Mouse (Mus musculus): ENCODE results near the gene Elovl5. TPM values are rescaled to one million over a fixed set of nuclear protein-coding genes. Genes with fewer than 3 reads are reported as not detected.

Gene Elovl5
- total RNA-seq, 2 experiments from 2014 or later = 75.5 to 79.5 TPM

- intact Hi-C loops (cut with DNase I) = no loop called here
- no peak for DNase-seq (ENCODE audit: low spot score in 2 of 2)
Measured at GRCm38 (mm10) chr9:78013813-78014212, 96.6 kb downstream of the Elovl5 start.

GRCm38 (mm10) chr9:78015816-78016215 is 98.7 kb downstream of the Elovl5 start:
- DNase-seq (ENCODE audit: low spot score in 2 of 2) = no peak
- intact Hi-C loops (cut with DNase I) = no loop called here

GRCm38 (mm10) chr9:78016288-78016687 is 99.1 kb downstream of the Elovl5 start:
- intact Hi-C loops (cut with DNase I) = no loop called here
- no peak for DNase-seq (ENCODE audit: low spot score in 2 of 2)

GRCm38 (mm10) chr9:78021256-78021655 is 104.1 kb downstream of the Elovl5 start:
- intact Hi-C loops (cut with DNase I) = no loop called here
- no peak for DNase-seq (ENCODE audit: low spot score in 2 of 2)

- intact Hi-C loops (cut with DNase I) = no loop called here
- peak in 1 of 2 experiments; percentile 34 for DNase-seq (ENCODE audit: low spot score in 2 of 2)
Measured at GRCm38 (mm10) chr9:78022187-78022945, 105.2 kb downstream of the Elovl5 start.

GRCm38 (mm10) chr9:78024823-78025222 is 107.7 kb downstream of the Elovl5 start:
- peak; percentile 57 to 74 for DNase-seq (ENCODE audit: low spot score in 2 of 2)
- intact Hi-C loops (cut with DNase I) = loop anchor here (1.0 kb wide), 1 partner anchor 218 kb away; no protein-coding TSS in a partner anchor

- DNase-seq (ENCODE audit: low spot score in 2 of 2) = no peak
- intact Hi-C loops (cut with DNase I) = no loop called here
Measured at GRCm38 (mm10) chr9:78027099-78027498, 109.9 kb downstream of the Elovl5 start.

GRCm38 (mm10) chr9:78030835-78031456 is 113.8 kb downstream of the Elovl5 start:
- DNase-seq (ENCODE audit: low spot score in 2 of 2) = no peak
- intact Hi-C loops (cut with DNase I) = loop anchor here (10.0 kb wide), 1 partner anchor 426 kb away; no protein-coding TSS in a partner anchor

- no peak for DNase-seq (ENCODE audit: low spot score in 2 of 2)
- intact Hi-C loops (cut with DNase I) = loop anchor here (10.0 kb wide), 1 partner anchor 428 kb away; no protein-coding TSS in a partner anchor
Measured at GRCm38 (mm10) chr9:78032930-78033329, 115.8 kb downstream of the Elovl5 start.

Other genes starting within 250 kb of the Elovl5 start
- gene Gclc, start 162.8 kb upstream of the Elovl5 start, total RNA-seq (2021) = 10 to 100 TPM; 35.1 to 36.3 TPM
- gene Gcm1, start 134.6 kb downstream of the Elovl5 start, total RNA-seq (2021) = not detected
- 100 to 1,000 TPM; 118 to 122 TPM for gene Fbxo9, start 191.7 kb downstream of the Elovl5 start, total RNA-seq (2021)
- gene Ick, start 191.8 kb downstream of the Elovl5 start, total RNA-seq (2021) = 10 to 100 TPM; 23.1 to 23.2 TPM